Mouse (Mus musculus) urinary bladder, postnatal 14 days (tissue): ENCODE results near the gene Dimt1.
"Not testable (repeated sequence)": the region's sequence is repeated elsewhere in the genome, so short reads cannot be mapped to it uniquely, and the experiment has no call there.

Experiments used
- DNase-seq: peaks from one replicate; pipeline ENCODE4 v3.0.0; 2021; ENCODE audit warnings: low spot score

The Dimt1 gene

DNA sequence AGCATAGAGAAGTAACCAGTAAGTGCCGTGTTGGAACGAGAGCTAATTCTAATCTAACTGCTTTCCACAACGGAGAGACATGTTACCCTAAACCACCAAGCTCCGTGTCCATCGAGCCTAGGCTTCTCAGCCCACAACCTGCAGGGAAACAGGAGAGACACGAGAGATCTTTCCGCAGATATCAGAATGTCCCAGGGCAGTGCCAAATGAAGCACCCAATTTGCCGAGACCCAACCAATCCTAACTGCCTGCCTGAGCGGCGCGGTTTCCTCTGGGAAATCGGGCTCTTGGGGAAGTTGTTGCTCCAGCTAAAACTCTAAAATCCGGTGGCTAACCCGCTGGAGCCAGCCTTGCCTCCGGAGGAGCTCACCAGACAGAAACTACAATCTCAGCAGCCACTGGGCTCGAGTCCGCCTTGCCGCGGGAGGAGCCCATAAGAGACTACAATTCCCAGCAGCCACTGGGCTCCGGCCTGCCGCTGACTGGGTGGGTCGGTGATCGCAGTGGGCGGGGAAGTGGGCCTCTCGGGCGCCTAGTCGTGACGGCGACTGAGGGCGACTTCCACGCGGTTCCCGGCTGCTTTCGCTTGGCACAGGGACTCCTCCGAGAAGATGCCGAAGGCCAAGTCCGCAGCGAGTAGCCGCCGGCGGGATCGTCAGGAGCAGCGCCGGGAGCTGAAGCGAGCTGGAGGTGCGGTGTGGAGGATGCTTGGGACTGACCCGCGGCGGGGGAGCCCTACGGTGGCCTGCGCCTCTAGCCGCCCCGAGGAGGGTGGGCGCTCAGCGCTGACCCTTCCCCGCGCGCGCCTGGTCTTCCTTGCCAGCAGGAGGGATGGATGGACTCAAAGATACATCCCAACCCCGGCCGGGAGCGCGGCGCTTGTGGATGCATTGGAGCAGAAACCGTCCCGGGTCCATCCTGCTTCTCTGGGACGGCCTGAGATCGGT, at the start of gene Dimt1:
TSS of gene Dimt1 (plus strand) at position 534 of the 947 bp plus-strand sequence.
- DNase-seq: peak; percentile 95

DNA sequence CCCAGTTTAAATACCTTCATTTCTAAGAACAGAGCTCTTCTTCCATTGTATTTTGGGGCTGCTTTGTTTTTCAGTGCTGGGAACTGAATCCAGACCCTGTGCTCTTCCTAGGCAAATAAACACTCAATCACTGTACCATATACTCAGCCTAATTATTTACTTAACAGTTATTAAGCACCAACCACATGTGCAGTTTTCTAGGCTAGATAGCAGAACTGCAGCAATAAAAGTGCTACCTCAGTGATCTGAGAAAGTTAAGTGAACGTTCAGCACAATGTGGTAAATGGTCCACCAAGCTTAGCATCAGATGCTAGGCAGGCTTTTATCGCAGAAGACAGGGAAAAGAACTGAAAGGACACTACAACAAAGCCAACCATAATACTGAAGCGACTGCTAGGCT, 42.3 kb upstream of the Dimt1 start:
- no peak for DNase-seq

DNA sequence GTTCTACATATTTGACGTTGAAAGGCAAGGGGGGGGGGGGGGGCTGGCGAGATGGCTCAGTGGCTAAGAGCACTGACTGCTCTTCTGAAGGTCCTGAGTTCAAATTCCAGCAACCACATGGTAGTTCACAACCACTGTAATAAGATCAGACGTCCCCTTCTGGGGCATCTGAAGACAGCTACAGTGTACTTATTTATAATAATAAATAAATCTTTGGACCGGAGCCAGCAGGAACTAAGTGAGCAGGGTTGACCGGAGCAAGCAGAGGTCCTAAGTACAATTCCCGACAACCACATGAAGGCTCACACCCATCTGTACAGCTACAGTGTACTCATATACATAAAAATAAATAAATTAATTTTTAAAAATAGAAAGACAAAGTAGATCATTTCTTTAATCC, 41.8 kb upstream of the Dimt1 start:
- DNase-seq: not testable (repeated sequence)

DNA sequence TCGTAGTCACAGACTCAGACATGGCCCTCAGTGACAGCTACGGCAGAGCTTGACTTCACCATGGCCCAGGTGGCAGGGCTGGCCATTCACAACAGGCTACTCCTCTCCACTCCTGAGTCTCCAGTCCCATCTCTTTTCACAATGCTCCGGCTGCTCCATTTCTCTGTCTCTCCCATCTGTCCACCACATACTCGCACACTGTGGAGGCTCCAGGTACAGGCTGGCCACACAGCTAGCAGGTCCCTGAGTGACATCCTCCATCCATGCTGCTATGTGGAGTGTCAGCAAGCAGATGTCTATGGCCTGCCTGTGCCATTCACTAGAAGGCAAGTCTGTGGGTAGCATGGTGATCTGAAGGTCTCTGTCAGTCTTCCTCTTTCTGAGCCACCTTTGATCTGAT, 39.7 kb upstream of the Dimt1 start:
- DNase-seq: no peak

DNA sequence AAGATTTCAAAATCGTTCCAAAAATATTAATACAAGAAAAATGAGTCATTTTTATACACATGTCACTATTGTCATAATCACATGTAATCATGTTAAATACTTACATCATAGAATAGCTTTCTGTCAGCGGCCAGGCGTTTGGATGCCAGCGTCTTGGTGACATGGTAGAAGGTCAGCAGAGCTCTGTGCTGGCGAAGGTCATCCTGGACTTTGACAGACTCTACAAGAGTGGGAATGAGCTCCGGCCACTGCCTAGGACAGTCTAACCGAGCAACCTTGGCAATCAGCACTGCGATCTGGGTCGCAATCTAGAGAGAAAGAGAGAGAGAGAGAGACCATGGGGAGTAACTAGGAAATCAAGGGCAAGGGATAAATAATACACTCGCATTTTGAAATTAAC, 36.8 kb upstream of the Dimt1 start:
- no peak for DNase-seq

DNA sequence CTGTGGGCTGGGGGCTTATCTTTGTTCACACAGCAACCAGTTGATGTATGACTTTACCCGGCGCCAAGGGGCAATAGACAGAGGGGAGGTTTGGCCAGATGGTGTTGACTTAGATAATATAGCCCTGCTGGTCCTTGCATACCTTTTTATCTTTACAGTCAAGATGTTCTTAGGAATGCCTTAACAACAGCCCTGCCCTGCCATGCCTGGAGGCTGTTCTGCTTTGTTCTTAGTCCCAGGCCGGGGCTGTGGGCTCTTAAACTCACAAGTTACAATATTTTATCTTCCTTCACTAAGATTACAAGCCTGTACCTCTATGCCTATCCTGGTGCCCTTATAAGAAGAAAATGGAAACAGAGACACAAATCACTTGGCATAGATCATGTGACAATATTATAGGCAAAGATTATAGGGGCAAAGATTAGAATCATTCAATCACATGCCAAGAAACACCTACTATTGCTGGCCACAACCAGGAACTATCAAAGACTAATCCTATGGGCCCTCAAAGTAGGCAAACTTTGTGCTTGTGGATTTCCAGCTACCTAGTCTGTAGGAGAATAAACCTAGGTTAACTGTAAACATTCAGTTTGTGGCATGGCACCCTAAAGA, 33.7 kb upstream of the Dimt1 start:
- DNase-seq: no peak

DNA sequence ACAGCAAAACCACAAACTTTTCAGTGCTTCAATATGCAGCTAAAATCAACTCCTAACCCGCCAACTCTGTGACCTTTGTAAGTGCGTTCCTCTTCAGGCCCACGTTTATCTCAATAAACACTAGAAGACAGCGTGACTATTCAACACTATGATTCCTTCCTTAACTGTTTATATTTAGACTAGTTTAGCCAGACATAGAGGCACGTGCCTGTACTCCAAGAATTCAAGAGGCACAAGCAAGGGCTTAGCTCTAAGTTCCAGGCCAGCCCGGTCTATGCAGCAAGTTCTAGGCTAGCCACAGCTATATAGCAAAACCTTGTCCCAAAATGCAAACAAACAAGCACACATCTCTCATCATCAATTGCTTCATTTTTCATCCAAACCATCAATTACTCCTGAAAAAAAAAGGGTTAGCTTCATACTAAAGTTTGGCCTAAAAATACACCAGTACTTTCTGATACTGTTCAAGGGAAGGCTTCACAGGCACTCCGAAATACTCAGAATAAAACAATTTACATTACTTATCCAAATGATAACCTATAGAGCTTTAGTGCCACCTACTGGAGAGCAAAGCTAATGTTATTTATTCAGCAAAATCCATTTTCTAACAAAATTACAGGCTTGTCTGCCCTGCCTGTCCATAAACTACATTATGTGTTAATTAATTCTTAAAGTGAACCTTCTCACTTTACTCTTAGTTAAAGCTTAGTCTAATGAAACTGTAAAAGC, 28.4 kb upstream of the Dimt1 start:
- no peak for DNase-seq

DNA sequence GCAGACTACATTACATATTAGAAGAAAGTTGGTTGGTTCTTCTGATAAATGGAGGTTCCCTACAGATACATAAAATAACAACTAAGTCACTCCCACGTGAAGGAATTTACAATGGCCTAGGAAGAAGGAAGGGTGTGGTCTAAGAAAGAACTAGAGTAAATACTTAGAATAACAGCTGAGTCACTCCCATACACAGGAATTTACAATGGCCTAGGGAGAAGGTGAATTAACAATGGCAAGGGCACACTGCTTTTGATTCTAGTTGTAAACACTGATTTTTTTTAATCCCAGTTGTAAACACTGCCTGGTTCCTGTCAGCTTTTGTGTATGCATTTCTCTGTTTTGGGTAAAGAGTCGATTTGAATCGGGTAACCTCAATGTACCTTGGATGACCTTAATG, 21.0 kb upstream of the Dimt1 start:
- not testable (repeated sequence) for DNase-seq

DNA sequence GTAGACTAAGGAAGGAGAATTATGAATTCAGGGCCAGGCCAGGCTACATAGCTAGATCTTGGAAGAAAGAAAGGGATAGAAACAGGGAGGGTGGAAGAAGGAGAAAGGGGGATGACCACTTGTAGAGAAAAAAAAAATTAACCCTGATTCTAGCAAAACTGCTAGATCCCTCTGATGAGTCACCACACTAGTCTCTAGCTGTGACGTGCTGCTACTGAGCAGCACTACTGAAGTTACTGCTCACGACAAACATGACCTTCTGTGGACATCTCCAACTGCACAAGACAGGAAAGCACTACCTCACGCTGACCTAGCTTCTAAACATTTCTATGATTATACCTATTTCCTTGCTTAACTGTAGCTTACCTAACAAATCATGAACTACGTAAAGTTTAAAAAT, 18.6 kb upstream of the Dimt1 start:
- DNase-seq: no peak

DNA sequence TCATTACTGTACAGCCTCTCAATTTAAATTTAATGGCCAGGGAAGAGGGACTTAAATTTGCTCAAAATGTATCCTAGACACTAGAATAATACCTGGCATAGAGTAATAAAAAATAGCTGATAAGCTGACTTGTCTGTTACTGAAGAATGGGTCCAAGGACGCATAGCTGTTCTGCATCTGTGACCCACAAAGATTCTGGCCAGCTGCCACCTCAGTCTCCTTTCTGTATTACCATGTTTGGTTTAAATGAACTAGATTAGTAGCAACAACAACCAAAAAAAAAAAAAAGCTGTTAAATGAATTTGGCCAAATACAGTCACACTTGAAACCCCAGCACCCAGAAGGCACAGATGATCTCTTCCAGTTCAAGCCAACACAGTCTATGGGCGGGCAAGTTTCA, 17.7 kb upstream of the Dimt1 start:
- no peak for DNase-seq

DNA sequence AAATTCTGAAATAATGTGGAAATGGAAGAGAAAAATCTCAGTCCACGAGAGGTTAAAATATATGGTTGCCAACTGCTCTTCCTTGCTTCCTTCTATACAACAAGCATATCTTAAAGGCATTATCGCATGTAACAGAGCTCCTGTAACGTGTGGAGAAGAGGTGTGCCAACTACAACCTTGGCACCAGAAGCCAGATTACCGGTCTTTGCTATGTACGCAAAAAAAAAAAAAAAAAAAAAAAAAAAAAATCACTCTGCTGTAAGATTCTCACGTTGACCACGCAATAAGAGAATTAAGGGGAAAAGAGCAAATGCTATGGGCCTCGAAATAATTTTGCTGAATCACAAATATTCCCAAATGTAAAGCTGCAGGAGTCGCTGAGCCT, 11.1 kb upstream of the Dimt1 start:
- DNase-seq: no peak

DNA sequence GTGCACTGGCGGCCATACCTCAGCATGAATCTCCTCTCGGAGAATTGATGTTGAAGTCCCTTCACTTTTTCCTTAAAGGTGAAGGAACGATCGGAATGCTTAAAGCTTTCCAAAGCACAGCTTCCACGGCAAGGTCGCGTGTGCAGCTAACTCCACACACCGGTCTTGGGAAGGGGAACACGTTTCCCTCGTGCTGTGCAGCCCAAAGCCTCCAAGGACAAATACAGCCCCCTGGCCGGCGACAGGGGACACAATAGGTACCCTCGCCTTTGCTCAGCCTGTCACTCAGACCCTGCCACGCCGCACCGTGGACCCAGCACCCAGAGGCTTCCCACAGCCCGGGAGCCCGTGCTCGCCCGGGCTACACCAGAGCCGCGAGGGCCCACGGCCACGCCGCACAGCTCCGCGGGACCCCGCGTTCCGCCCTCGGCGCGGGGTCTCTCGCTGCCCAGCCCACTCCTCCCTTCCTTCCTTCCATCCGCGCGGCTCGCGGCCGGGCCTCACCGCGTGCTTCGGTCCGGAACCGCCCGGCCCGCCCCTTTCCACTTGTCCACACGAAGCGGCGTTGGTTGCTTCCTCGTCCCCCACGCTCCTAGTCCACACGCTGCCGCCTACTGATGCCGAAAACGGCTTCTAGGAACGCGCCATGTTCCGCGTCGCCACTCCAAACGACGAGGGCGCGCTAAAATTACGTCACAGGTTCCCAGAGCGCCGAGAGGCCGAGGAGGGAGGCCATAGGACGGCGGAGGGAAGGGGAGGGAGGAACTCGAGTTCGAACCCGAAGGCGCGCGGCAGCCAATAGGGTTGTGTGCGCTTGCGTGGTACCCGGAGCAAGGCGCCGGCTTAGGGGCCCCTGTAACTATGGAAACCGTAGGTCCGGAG, 10.4 kb upstream of the Dimt1 start, which contains the start of gene Ipo11:
TSS of gene Ipo11 (minus strand) at position 703 of the 882 bp plus-strand sequence.
- peak; percentile 92 for DNase-seq

DNA sequence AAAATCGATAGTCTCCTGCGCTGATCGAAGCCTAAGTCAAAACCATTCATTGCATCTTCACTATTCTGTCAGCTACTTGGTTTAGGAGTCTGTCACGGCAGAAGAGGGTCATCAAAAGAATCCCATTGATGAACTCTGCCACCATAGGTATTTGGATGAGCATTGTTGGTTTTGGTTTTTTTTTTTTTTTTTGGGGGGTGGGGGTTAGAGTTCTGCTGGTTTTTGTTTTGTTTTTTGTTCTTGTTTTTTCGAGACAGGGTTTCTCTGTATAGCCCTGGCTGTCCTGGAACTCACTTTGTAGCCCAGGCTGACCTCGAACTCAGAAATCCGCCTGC, 9.8 kb upstream of the Dimt1 start:
- DNase-seq: no peak

DNA sequence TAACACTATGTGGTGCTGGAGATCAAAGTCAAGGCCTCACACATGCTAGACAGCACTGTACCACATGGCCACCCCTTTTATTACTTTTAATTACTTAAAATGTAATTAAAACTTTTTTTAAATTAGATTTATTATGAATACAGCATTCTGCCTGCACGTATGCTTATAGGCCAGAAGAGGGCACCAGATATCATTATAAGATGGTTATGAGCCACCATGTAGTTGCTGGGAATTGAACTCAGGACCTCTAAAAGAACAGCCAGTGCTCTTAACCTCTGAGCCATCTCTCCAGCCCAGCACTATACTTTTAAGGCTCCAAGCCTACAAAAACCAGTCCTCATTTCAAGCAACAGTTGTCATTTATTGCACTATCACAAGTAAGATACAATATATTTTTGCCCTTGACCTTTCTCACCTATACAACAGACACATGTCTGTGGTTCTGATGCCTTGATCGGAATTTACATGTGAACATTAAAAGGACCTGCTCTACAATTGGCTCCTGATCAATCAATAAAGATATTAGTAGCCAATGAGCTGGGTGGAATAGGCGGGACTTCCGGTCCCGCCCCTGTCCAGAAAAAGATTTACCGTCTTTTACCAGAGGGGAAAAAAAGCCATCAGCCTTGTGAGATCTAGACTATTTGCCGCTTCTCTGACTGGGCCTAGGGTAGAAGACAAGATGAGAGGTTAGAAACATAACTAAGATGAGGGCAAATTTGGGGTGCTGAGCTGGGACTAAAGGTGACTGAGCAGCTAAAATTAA, 5.5 kb upstream of the Dimt1 start:
- no peak for DNase-seq

DNA sequence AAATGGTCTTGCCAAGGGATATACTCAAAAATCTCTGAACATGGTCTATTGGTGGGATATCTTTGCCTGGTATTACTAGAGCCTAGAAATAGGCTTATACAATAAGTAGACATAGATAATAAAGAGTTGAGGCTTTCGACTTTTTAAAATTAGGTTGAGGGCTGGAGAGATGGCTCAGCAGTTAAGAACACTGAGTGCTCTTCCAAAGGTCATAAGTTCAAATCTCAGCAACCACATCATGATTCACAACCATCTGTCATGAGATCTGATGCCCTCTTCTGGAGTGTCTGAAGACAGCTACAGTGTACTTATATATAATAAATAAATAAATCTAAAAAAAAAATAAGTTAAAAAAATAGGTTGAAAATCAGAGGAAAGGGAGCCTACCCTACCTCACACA, 4.2 kb upstream of the Dimt1 start:
- no peak for DNase-seq

DNA sequence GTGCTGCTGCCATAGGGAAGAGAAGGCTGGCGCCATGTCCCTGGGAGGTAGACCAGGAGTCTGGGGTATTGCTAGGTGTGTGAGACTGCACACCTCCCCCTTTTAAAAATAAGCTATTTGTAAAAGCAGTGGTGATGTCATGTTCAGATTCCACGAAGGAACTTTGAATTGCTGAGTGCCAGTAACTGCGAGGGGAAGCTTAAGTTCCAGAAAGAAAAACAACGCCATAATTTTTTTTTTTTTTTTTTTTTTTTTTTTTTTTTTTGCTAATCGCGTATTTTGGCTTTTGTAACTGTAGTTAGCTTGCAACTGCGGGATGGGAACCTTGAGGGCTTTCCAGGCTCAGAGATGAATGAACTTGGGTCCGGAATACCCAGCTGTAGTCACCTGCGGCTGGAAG, 1.4 kb upstream of the Dimt1 start:
- no peak for DNase-seq

DNA sequence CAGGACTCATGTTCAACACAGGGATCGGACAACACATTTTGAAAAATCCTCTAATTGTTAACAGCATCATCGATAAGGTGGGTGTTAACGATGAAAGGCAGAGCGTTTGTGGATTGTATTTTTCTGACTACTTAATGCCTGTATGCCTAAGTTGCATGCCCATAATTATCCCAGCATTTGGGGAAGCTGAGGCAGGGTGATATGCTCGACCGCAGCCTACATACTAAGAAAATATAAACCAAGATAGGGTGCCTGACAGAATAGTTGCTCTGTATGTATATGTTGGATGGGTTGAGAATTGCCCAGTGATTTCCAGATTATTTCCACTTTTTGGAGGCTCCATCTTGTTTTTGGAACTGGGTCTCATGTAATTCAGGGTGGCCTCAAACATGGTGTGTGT, 656 bp downstream of the Dimt1 start:
- DNase-seq: no peak

DNA sequence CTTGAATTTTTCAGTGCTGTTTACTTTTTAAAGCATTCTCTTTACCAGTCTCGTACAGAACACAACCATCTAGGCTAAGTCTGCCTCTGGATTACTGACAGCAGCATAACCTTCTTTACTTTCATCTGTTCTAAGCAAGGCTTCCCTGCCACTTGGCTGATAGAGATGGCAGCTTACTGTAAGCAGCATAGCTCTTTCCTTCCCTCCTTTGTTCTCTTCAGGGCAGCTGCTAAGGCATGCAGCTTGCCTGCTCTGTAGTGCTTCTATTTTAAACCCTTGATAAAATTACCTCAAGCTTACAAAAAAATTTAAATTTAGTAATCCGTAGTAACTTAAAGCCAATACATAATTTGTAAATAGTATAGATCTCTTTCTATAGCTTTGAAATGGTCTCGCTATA, 8.0 kb downstream of the Dimt1 start:
- DNase-seq: no peak

DNA sequence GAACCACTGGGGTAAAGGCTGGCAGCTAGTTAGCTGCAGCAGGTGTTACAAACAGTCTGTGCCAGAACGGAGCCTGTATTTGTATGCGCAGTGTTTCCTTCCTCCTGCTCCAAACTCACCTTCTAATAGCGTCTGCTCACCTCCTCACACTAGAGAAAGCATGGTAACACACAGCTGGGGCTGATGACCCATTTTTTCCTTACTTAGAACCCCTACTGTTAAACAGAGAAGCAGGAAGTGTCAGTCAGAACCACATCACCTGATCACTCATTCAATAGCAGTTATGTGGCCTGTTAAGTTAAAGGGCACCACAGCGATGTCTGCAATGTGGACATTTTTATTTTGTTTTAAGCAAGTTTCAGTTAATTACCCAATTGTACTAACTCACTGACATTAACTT, 10.6 kb downstream of the Dimt1 start:
- DNase-seq: no peak

DNA sequence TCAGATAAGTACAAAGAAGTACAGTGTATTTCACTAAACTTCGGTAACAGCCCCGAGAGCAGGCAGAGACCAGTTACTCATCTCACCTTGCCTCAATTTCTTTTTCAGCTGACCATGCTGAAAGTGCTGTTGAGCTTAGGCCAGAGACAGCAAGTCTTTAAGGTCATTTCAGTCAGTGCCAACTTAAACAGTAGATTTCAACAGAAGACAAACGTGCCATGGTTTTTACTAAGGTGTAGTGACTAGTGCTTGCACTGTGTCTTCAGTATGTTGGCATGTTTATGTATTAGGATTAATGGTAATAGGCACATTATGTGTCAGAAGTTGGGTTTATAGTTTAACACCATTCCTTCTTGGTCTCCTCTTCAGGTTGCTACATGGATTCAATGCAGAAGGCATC, 11.4 kb downstream of the Dimt1 start:
- DNase-seq: no peak

DNA sequence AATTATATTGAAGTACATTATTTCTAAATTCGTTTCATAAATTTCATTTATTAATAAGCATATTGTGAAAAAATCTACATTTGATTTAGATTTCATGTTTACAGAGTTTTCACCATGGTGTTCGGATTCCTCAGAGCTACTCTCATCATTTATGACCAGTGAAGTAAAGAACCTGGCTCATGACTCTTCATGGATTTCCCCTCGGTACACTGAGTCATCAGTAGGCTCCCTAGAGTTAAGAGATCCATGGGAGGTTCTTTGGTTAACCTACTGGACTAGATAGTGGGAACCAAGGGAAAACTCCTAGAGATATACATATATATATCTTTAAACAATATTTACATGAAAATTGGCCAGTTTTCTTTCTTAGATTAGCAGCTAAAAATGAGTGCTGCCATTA, 13.6 kb downstream of the Dimt1 start:
- DNase-seq: no peak
